Mouse (Mus musculus): ENCODE measurements around the gene Uba7.
A peak's percentile ranks its signal among the peaks of the same experiment; 100 is the strongest.

- TF ChIP-seq CTCF (IDR thresholded peaks at IDR 0.05; ENCODE audit: control insufficient read depth, insufficient read depth, insufficient read length) (no peak), MAX (IDR thresholded peaks at IDR 0.05) (peak; percentile 61), MYOG (IDR thresholded peaks at IDR 0.05; ENCODE audit: control insufficient read depth, extremely low read depth, insufficient read length) (no peak), USF1 (IDR thresholded peaks at IDR 0.05; ENCODE audit: low read depth) (no peak), MYOD1 (IDR thresholded peaks at IDR 0.05; ENCODE audit: control insufficient read depth, insufficient read length, low read depth) (no peak), CEBPB (IDR thresholded peaks at IDR 0.05; ENCODE audit: low read depth) (no peak), FOSL1 (IDR thresholded peaks at IDR 0.05; ENCODE audit: insufficient read depth, low read length, poor library complexity, severe bottlenecking) (no peak)
Observed at GRCm38 (mm10) chr9:107985131-107986119, 10.1 kb downstream of the Uba7 start, which contains the start of gene Inka1.
